Comparison of ENCODE assay signal across 9 mouse cellular contexts in genomic region chr1:91978443-91978842, GRCm38 (mm10).
A peak's percentile ranks its signal among the peaks of the same experiment; 100 is the strongest.
DNase-seq lines count a peak whose midpoint lies in the region; ATAC-seq lines count a peak whose summit lies in the region.
"Had no signal": no experiment of that assay in that cellular context is flagged by ENCODE, and none has a peak within 500 bp of the region (broad histone marks: within the 10 kb centered on the region; RNA-seq: fewer than 3 reads in every experiment).

No protein-coding gene starts in this region.

- no peaks in the 10 kb centered on the region; the same call in 1 of the 2 replicates for H3K36me3 ChIP-seq in forebrain, embryonic 11.5 days (ENCODE audit: control insufficient read depth, insufficient read depth, low read length)
- H3K36me3 ChIP-seq in forebrain, embryonic 12.5 days (replicated peaks): peaks cover 69% of the 10 kb centered on the region
- H3K36me3 ChIP-seq in hindbrain, embryonic 12.5 days: peaks cover 55% of the 10 kb centered on the region

- H3K4me3 ChIP-seq in forebrain, embryonic 11.5 days (ENCODE audit: low read depth, low read length): no peak overlapping the region
- no peak overlapping the region for H3K4me3 ChIP-seq in forebrain, embryonic 12.5 days (replicated peaks)
- no peak overlapping the region for H3K4me3 ChIP-seq in hindbrain, embryonic 12.5 days
- H3K4me3 ChIP-seq: neural tube, embryonic 12.5 days had no signal

- no peaks in the 10 kb centered on the region for H3K9me3 ChIP-seq in forebrain, embryonic 11.5 days (ENCODE audit: control insufficient read depth, low read length)
- no peaks in the 10 kb centered on the region for H3K9me3 ChIP-seq in forebrain, embryonic 12.5 days
- H3K9me3 ChIP-seq in hindbrain, embryonic 12.5 days (replicated peaks): no peaks in the 10 kb centered on the region
- H3K9me3 ChIP-seq: neural tube, embryonic 12.5 days had no signal

- H3K27ac ChIP-seq in forebrain, embryonic 11.5 days (ENCODE audit: low read depth, low read length): no peak overlapping the region
- H3K27ac ChIP-seq in forebrain, embryonic 12.5 days: no peak overlapping the region
- no peak overlapping the region for H3K27ac ChIP-seq in hindbrain, embryonic 12.5 days
- H3K27ac ChIP-seq: neural tube, embryonic 12.5 days had no signal

- no peak for ATAC-seq in forebrain, embryonic 11.5 days (replicated peaks; ENCODE audit: low FRiP score)
- no peak for ATAC-seq in forebrain, embryonic 12.5 days (ENCODE audit: low FRiP score)
- ATAC-seq in hindbrain, embryonic 12.5 days (ENCODE audit: low FRiP score): peak; percentile 60; the same call in 1 of the 2 replicates

- no peak overlapping the region for H3K4me2 ChIP-seq in forebrain, embryonic 11.5 days (ENCODE audit: low read depth, low read length, severe bottlenecking)
- H3K4me2 ChIP-seq in forebrain, embryonic 12.5 days: no peak overlapping the region
- no peak overlapping the region for H3K4me2 ChIP-seq in hindbrain, embryonic 12.5 days (replicated peaks)
- H3K4me2 ChIP-seq: neural tube, embryonic 12.5 days had no signal

- no peak overlapping the region for H3K9ac ChIP-seq in forebrain, embryonic 11.5 days (ENCODE audit: low read length)
- H3K9ac ChIP-seq in forebrain, embryonic 12.5 days: no peak overlapping the region
- no peak overlapping the region for H3K9ac ChIP-seq in hindbrain, embryonic 12.5 days
- H3K9ac ChIP-seq: neural tube, embryonic 12.5 days had no signal

- WGBS in forebrain, embryonic 11.5 days: 69% methylated on average over 3 of the region's 3 CpGs
- WGBS in forebrain, embryonic 12.5 days: 80% methylated on average over 3 of the region's 3 CpGs
- WGBS in hindbrain, embryonic 12.5 days: 71% methylated on average over 3 of the region's 3 CpGs

- H3K27me3 ChIP-seq in forebrain, embryonic 11.5 days (ENCODE audit: control insufficient read depth, insufficient read depth, low read length): no peaks in the 10 kb centered on the region
- H3K27me3 ChIP-seq in forebrain, embryonic 12.5 days: no peaks in the 10 kb centered on the region
- H3K27me3 ChIP-seq in hindbrain, embryonic 12.5 days: no peaks in the 10 kb centered on the region
- H3K27me3 ChIP-seq: neural tube, embryonic 12.5 days had no signal

- H3K4me1 ChIP-seq in forebrain, embryonic 11.5 days (replicated peaks; ENCODE audit: control insufficient read depth, insufficient read depth, low read length): no peaks in the 10 kb centered on the region
- peaks cover 7% of the 10 kb centered on the region; the same call in 1 of the 2 replicates for H3K4me1 ChIP-seq in forebrain, embryonic 12.5 days
- H3K4me1 ChIP-seq in hindbrain, embryonic 12.5 days: peaks cover 5% of the 10 kb centered on the region
- H3K4me1 ChIP-seq: neural tube, embryonic 12.5 days had no signal

- peak; percentile 57 for DNase-seq in forebrain, embryonic 11.5 days (ENCODE audit: low spot score)
- DNase-seq in right cerebral cortex, postnatal 10 days (ENCODE audit: low spot score in 2 of 2): peak; percentile 50 to 59
- DNase-seq in right cerebral cortex, adult 2 months (ENCODE audit: low spot score in 2 of 2): no peak
- no peak for DNase-seq in thymus, postnatal 14 days
- no peak for DNase-seq in ovary, postnatal 14 days (ENCODE audit: low spot score)
- no peak for DNase-seq in left cerebral cortex, adult 11 months (ENCODE audit: low spot score)

Comparison
In these comparisons a context has a peak if more than half of its experiments do, and no peak if none do; other contexts are left out.
1. DNase-seq: peak in forebrain, embryonic 11.5 days (single experiment) and right cerebral cortex, postnatal 10 days (2 of 2); none in right cerebral cortex, adult 2 months (0 of 2), thymus, postnatal 14 days (single experiment), ovary, postnatal 14 days (single experiment) and left cerebral cortex, adult 11 months (single experiment).